Mouse (Mus musculus): ENCODE measurements around the gene Zswim1. TPM values are rescaled to one million over a fixed set of nuclear protein-coding genes. Genes with fewer than 3 reads are reported as not detected.

Zswim1 gene
- polyA plus RNA-seq, 1 experiment from 2014 or later = 22.9 TPM

DNA sequence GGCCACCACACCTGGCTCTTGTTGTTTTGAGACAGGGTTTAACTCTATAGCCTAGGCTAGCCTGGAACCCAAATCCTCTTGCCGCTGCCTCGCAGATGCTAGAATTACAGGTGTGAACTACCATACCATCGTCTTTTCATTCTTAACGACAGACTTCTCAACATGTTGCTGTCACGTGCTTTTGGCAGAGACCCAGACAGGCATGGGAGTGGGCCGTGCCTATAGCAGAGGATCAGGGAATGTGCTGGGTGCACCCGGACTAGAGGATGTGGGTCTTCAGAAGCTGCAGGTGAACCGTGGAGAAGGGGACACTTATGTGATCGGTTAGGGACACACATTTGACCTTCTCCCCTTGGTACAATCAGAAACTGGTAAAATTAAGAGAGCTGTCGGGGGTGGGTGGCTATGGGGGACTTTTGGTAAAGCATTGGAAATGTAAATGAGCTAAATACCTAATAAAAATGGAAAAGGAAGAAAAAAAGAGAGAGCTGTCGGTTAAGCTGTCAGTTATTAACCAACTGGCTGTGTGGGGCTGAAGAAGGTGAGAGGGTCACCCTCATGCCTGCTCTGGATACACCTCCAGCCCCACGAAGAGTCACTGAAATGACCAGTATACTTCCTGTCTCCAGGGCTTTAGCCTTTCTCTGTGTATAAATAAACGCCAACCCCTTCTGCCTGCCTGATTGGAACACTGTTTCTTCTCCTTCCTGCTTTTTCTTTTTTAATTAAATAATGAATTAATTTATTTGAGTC is 22.1 kb upstream of the Zswim1 start:
- Histone ChIP-seq H3K36me3 (ENCODE audit: control insufficient read depth, insufficient read depth, low read length) (0 out of 2 replicates have a peak, but pooled peaks cover 2% of the 10 kb centered on the region), H3K27ac (ENCODE audit: low read depth, low read length) (no peak overlapping the region), H3K27me3 (ENCODE audit: control insufficient read depth, insufficient read depth, low read length) (no peaks in the 10 kb centered on the region), H3K9ac (ENCODE audit: low read length) (no peak overlapping the region), H3K4me2 (ENCODE audit: low read depth) (no peak overlapping the region), H3K4me1 (ENCODE audit: control insufficient read depth, insufficient read depth, low read length) (peaks cover 7% of the 10 kb centered on the region), H3K4me3 (ENCODE audit: low read depth, low read length) (no peak overlapping the region), H3K9me3 (ENCODE audit: control insufficient read depth, low read length) (no peaks in the 10 kb centered on the region)
- DNase-seq (ENCODE audit: low spot score) = no peak
- 94% methylated on average over 13 of the region's 13 CpGs for WGBS
- no peak for ATAC-seq (ENCODE audit: insufficient read depth, low FRiP score, low TSS enrichment)

DNA sequence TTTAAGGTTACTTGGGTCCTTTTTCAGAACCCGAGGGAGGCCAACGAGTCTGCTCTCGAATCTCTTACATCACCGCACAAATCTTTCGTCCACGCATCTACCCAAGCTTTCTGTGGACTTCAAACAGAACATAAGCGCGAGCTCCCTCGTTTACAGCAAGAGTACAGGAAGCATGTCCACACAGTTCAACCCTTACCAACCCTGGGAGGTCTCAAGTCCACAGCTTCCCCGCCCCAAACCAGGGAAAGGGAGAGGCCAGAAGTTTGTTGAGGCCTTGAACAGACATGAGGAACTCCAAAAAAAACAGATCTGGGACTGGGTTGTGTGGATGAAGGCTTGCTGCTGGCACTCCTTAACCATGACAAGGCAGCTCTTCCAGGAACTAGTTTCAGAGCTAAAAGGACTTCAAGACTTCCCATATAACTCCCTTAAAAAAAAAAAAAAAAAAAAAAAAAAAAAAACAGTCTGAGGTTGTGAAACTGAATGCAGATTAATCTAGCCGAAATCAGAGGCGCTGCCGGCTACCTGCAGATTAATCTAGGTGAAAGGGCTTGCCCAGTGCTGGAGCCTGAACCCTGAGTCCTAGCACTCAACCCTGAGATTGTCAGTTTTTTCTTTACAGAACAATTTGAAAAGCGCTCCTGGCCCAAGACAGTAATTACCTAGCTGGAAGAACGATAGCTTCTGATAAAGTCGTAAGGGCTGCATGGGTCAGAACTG is 19.1 kb upstream of the Zswim1 start:
- no peak for DNase-seq (ENCODE audit: low spot score)
- H3K27ac ChIP-seq (ENCODE audit: low read depth, low read length) = no peak overlapping the region
- H3K4me3 ChIP-seq (ENCODE audit: low read depth, low read length) = peak overlapping the region; percentile 75; the same call in 1 of the 2 replicates
- no peaks in the 10 kb centered on the region for H3K36me3 ChIP-seq (ENCODE audit: control insufficient read depth, insufficient read depth, low read length)
- no peaks in the 10 kb centered on the region for H3K9me3 ChIP-seq (ENCODE audit: control insufficient read depth, low read length)
- 92% methylated on average over 16 of the region's 16 CpGs for WGBS
- H3K4me1 ChIP-seq (ENCODE audit: control insufficient read depth, insufficient read depth, low read length) = peaks cover 7% of the 10 kb centered on the region
- H3K9ac ChIP-seq (ENCODE audit: low read length) = peak overlapping the region; percentile 75; the same call in 1 of the 2 replicates
- peak overlapping the region; percentile 75 for H3K4me2 ChIP-seq (ENCODE audit: low read depth)
- ATAC-seq (ENCODE audit: insufficient read depth, low FRiP score, low TSS enrichment) = no peak
- H3K27me3 ChIP-seq (ENCODE audit: control insufficient read depth, insufficient read depth, low read length) = no peaks in the 10 kb centered on the region

DNA sequence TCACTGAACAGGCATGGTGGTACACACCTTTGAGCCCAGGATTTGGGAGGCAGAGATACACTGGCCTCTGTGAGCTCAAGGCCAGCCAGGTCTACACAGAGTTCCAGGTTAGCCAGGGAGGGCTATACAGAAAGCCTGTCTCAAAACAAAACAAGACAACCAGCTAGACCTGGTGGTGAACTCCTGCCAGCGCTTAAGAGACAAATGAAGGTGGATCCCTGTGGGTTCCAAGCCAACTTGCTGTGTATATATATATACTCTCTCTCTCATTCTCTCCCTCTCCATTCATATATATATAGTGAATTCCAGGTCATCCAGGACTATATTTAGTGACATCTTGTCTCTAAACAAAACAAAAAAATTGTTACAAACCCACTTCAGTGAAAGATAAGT is 18.6 kb upstream of the Zswim1 start:
- peak overlapping the region; percentile 75 for H3K4me3 ChIP-seq (ENCODE audit: low read depth, low read length)
- WGBS = 54% methylated on average over 1 of the region's 1 CpGs

DNA sequence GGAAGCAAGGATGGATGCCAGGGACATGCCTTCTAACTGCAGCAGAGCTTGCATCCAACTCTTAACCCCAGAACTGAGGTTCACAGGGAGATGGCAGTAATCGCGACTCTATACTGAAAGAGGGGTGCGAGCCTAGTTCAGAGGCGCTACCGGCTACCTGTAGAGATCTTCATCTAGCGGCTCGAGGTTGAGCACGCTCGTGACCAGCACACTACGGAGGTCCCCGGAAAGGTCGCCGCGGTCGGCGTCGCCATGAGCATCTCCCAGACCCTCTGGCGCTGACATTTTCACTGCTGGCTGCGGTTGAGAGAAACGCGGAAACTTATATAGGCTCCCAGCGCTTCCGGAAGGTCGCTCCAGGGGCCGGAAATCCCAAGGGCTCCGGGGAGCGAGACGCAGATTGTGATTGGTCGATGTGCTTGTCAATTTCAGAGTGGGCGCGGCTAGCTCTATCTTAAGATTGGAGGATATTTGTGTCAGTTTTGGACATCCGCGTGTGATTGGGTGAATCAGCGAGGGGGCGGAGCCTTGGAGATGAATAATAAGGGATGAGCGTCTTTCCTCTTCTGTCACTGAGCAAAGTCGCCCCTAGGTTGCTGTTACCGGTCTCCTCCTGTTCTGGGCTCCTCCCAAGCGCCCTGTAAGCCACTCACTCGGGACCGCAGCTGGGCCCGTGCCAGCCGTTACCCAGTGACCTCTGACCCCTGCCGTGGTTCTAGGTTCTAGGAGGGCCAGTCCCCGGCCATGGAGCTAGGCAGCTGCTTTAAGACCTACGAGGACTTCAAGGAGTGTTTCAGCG is 17.8 kb upstream of the Zswim1 start, which contains the start of the genes Acot8 and Zswim3:
Gene Acot8, minus strand, starts transcription at position 350 of the 799 bp plus-strand sequence.
Gene Zswim3, plus strand, starts transcription at position 566 of the 799 bp plus-strand sequence.
- Histone ChIP-seq H3K4me3 (ENCODE audit: low read depth, low read length) (peak within 1 kb of the TSS; percentile 75), H3K9me3 (ENCODE audit: control insufficient read depth, low read length) (no peaks in the 10 kb centered on the region), H3K4me1 (ENCODE audit: control insufficient read depth, insufficient read depth, low read length) (peaks cover 7% of the 10 kb centered on the region), H3K27ac (ENCODE audit: low read depth, low read length) (peak within 1 kb of the TSS; percentile 76), H3K9ac (ENCODE audit: low read length) (peak within 1 kb of the TSS; percentile 75), H3K4me2 (ENCODE audit: low read depth) (peak within 1 kb of the TSS; percentile 75), H3K36me3 (ENCODE audit: control insufficient read depth, insufficient read depth, low read length) (no peaks in the 10 kb centered on the region), H3K27me3 (ENCODE audit: control insufficient read depth, insufficient read depth, low read length) (no peaks in the 10 kb centered on the region)
- WGBS = under 1% methylated on average over 47 of the region's 47 CpGs
- DNase-seq (ENCODE audit: low spot score) (peak; percentile 98), ATAC-seq (ENCODE audit: insufficient read depth, low FRiP score, low TSS enrichment) (peak; percentile 95)

More for the DNA sequence above, 18.6 kb upstream of the Zswim1 start:
- no peaks in the 10 kb centered on the region for H3K9me3 ChIP-seq (ENCODE audit: control insufficient read depth, low read length)
- no peak overlapping the region for H3K27ac ChIP-seq (ENCODE audit: low read depth, low read length)
- DNase-seq (ENCODE audit: low spot score) (no peak), ATAC-seq (ENCODE audit: insufficient read depth, low FRiP score, low TSS enrichment) (no peak)
- H3K27me3 ChIP-seq (ENCODE audit: control insufficient read depth, insufficient read depth, low read length) = no peaks in the 10 kb centered on the region
- H3K4me2 ChIP-seq (ENCODE audit: low read depth) = peak overlapping the region; percentile 75
- H3K36me3 ChIP-seq (ENCODE audit: control insufficient read depth, insufficient read depth, low read length) = no peaks in the 10 kb centered on the region
- peak overlapping the region; percentile 75 for H3K9ac ChIP-seq (ENCODE audit: low read length)
- H3K4me1 ChIP-seq (ENCODE audit: control insufficient read depth, insufficient read depth, low read length) = peaks cover 7% of the 10 kb centered on the region

DNA sequence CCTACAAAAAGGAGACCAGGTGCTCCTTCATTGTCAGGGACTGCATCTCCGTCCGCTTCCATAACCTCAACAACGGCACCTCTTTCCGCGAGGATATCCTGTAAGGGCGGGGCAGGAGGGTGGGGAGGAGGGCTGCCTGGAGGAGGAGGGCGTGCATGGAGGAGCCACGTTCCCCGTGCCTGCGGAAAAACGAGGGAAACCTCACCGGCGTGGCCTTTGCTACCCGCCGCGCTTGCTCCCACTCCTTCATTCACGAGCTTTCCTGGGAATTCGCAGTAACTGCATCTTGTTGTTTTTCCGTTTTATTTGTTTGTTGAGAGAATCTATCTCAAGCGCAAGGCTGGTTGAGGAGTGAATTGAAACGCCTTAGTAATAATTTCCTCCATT is 17.2 kb upstream of the Zswim1 start:
- Histone ChIP-seq H3K27ac (ENCODE audit: low read depth, low read length) (peak overlapping the region; percentile 76), H3K27me3 (ENCODE audit: control insufficient read depth, insufficient read depth, low read length) (no peaks in the 10 kb centered on the region), H3K4me3 (ENCODE audit: low read depth, low read length) (peak overlapping the region; percentile 75), H3K36me3 (ENCODE audit: control insufficient read depth, insufficient read depth, low read length) (no peaks in the 10 kb centered on the region), H3K9me3 (ENCODE audit: control insufficient read depth, low read length) (no peaks in the 10 kb centered on the region), H3K9ac (ENCODE audit: low read length) (peak overlapping the region; percentile 66), H3K4me2 (ENCODE audit: low read depth) (peak overlapping the region; percentile 68), H3K4me1 (ENCODE audit: control insufficient read depth, insufficient read depth, low read length) (peaks cover 7% of the 10 kb centered on the region)
- ATAC-seq (ENCODE audit: insufficient read depth, low FRiP score, low TSS enrichment) = peak; percentile 45
- WGBS = 3% methylated on average over 21 of the region's 21 CpGs
- no peak for DNase-seq (ENCODE audit: low spot score)

DNA sequence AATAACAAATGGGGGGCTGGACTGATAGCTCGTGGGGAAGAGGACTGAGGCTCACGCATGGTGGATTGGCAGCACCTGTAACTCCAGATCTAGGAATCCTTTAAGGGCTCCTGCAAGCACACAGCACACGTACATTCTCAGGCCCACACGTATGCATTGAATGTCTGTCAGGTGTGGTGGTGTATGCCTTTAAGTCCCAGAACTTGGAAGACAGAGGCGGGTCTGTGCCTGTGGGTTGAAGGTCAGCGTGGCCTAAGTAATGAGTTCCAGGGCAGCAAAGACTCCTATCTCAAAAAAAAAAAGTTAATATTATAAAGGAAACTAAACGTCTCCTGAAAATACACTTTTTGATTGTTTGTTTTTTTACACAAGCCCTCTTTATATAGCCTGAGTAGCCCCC is 15.9 kb upstream of the Zswim1 start:
- no peak for ATAC-seq (ENCODE audit: insufficient read depth, low FRiP score, low TSS enrichment)
- Histone ChIP-seq H3K9ac (ENCODE audit: low read length) (no peak overlapping the region), H3K4me3 (ENCODE audit: low read depth, low read length) (0 out of 2 replicates have a peak overlapping the region, but pooled peaks have one; percentile 6), H3K36me3 (ENCODE audit: control insufficient read depth, insufficient read depth, low read length) (no peaks in the 10 kb centered on the region), H3K4me2 (ENCODE audit: low read depth) (no peak overlapping the region), H3K27ac (ENCODE audit: low read depth, low read length) (no peak overlapping the region), H3K4me1 (ENCODE audit: control insufficient read depth, insufficient read depth, low read length) (peaks cover 7% of the 10 kb centered on the region), H3K9me3 (ENCODE audit: control insufficient read depth, low read length) (no peaks in the 10 kb centered on the region), H3K27me3 (ENCODE audit: control insufficient read depth, insufficient read depth, low read length) (no peaks in the 10 kb centered on the region)
- WGBS = 86% methylated on average over 7 of the region's 7 CpGs
- DNase-seq (ENCODE audit: low spot score) = no peak

DNA sequence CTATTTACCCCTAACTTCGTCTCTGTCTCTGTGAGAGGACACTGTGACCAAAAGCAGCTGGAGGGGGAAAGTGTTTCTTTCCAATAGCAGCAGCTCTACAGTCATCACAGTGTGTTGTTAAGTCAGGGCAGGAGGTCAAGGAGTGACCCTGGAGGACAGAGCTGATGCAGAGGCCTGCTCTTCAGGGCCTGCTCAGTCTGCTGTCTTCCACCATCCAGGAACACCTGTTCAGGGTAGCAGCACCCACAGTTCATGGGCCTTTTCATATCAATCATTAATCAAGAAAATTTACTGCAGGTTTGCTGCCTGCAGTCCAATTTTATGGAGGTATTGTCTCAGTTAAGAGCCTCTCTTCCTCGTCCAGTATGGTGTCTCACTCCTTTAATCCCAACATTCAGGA is 8.9 kb upstream of the Zswim1 start:
- Histone ChIP-seq H3K27ac (ENCODE audit: low read depth, low read length) (no peak overlapping the region), H3K36me3 (ENCODE audit: control insufficient read depth, insufficient read depth, low read length) (no peaks in the 10 kb centered on the region; the same call in 1 of the 2 replicates)
- 65% methylated on average over 2 of the region's 2 CpGs for WGBS

DNA sequence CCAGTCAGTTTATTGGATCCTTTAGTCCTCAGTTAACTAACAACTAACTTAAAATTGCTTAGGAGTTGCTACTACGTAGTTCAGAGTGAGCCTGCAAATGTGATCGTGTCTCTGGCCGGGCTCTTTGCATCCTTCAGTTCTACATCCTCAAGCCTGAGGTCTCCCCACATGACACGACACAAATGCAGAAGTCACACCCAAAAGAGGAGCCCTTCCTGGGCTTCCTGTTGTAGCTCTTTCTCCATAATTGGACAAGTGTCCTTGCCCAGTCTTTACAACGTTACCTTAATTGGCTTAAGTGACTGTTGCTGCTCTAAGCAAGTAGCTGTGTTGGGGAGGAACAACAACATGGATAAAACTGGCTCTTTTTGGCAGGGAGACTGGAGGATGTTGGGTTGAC is 7.1 kb upstream of the Zswim1 start:
- DNase-seq (ENCODE audit: low spot score) (no peak), ATAC-seq (ENCODE audit: insufficient read depth, low FRiP score, low TSS enrichment) (no peak)
- H3K36me3 ChIP-seq (ENCODE audit: control insufficient read depth, insufficient read depth, low read length) = no peaks in the 10 kb centered on the region; the same call in 1 of the 2 replicates
- H3K9ac ChIP-seq (ENCODE audit: low read length) = no peak overlapping the region
- H3K27ac ChIP-seq (ENCODE audit: low read depth, low read length) = no peak overlapping the region
- no peak overlapping the region for H3K4me3 ChIP-seq (ENCODE audit: low read depth, low read length)
- no peaks in the 10 kb centered on the region for H3K4me1 ChIP-seq (ENCODE audit: control insufficient read depth, insufficient read depth, low read length)
- WGBS = 92% methylated on average over 5 of the region's 5 CpGs
- H3K27me3 ChIP-seq (ENCODE audit: control insufficient read depth, insufficient read depth, low read length) = no peaks in the 10 kb centered on the region
- no peaks in the 10 kb centered on the region for H3K9me3 ChIP-seq (ENCODE audit: control insufficient read depth, low read length)
- H3K4me2 ChIP-seq (ENCODE audit: low read depth) = no peak overlapping the region

More for the DNA sequence above, 8.9 kb upstream of the Zswim1 start:
- H3K4me1 ChIP-seq (ENCODE audit: control insufficient read depth, insufficient read depth, low read length) = no peaks in the 10 kb centered on the region
- DNase-seq (ENCODE audit: low spot score) (no peak), ATAC-seq (ENCODE audit: insufficient read depth, low FRiP score, low TSS enrichment) (no peak)
- H3K9me3 ChIP-seq (ENCODE audit: control insufficient read depth, low read length) = no peaks in the 10 kb centered on the region
- no peaks in the 10 kb centered on the region for H3K27me3 ChIP-seq (ENCODE audit: control insufficient read depth, insufficient read depth, low read length)
- H3K4me2 ChIP-seq (ENCODE audit: low read depth) = no peak overlapping the region
- H3K9ac ChIP-seq (ENCODE audit: low read length) = no peak overlapping the region
- H3K4me3 ChIP-seq (ENCODE audit: low read depth, low read length) = no peak overlapping the region

All from neural tube, embryonic 11.5 days (tissue).